Mouse (Mus musculus) CH12.LX (cell line): ENCODE data around the gene Crtc3. TPM values are rescaled to one million over a fixed set of nuclear protein-coding genes. Genes with fewer than 3 reads are reported as not detected.

ENCODE experiments used
- DNase-seq: peaks from one replicate; pipeline ENCODE4 v3.0.0-alpha.2; 2013; ENCODE audit errors: extremely low read depth
- H3K27ac ChIP-seq: 2 replicates; pipeline ENCODE4 v1.5.1; 2012; ENCODE audit warnings: low read depth, mild to moderate bottlenecking, control low read depth, moderate library complexity; ENCODE audit not compliant: insufficient read depth
- H3K27me3 ChIP-seq: replicated peaks from 2 replicates; pipeline ENCODE3; 2012; ENCODE audit warnings: inconsistent platforms
- H3K36me3 ChIP-seq, 2 experiments: replicated peaks in 1 of 2; 2 replicates each; pipeline versions ENCODE3 to v1.6.1; 2012; ENCODE audit warnings: inconsistent platforms in 1 of 2, low read length in 1 of 2, mild to moderate bottlenecking in 1 of 2, mixed read lengths in 1 of 2, moderate library complexity in 1 of 2; ENCODE audit not compliant: control insufficient read depth in 1 of 2, insufficient read depth in 1 of 2
- H3K4me1 ChIP-seq, 2 experiments: 2 replicates each; pipeline ENCODE4 v1.6.1; 2012; ENCODE audit warnings: inconsistent platforms in 1 of 2, moderate library complexity in 1 of 2; ENCODE audit not compliant: insufficient read depth in 2 of 2, control insufficient read depth in 1 of 2
- H3K4me2 ChIP-seq: 2 replicates; pipeline ENCODE4 v1.6.1; 2012; ENCODE audit warnings: low read depth, mild to moderate bottlenecking, control low read depth; ENCODE audit not compliant: poor library complexity, insufficient read depth, severe bottlenecking
- H3K4me3 ChIP-seq, 3 experiments: fragments of 150-350 bp in 1 of 3; sonication (generic) in 1 of 3; replicated peaks in 1 of 3; 2 replicates each; pipeline versions ENCODE3 to v1.5.1; 2011 to 2012; ENCODE audit warnings: low read depth in 2 of 3, low read length in 2 of 3, mild to moderate bottlenecking in 2 of 3, moderate library complexity in 2 of 3, control low read depth in 1 of 3, improper control_type of control experiment in 1 of 3, inconsistent platforms in 1 of 3, mixed read lengths in 1 of 3; ENCODE audit not compliant: poor library complexity in 1 of 3
- H3K79me2 ChIP-seq: replicated peaks from 2 replicates; pipeline ENCODE4 v1.6.1; 2012; ENCODE audit warnings: mild to moderate bottlenecking, moderate library complexity; ENCODE audit not compliant: control insufficient read depth, poor library complexity, insufficient read depth, severe bottlenecking; ENCODE audit errors: extremely low read depth
- H3K9ac ChIP-seq: 2 replicates; pipeline ENCODE4 v1.6.1; 2012; ENCODE audit warnings: low read depth, mild to moderate bottlenecking, control low read depth, moderate library complexity; ENCODE audit not compliant: insufficient read depth
- H3K9me3 ChIP-seq: replicated peaks from 2 replicates; pipeline ENCODE3; 2012; ENCODE audit warnings: low read length, inconsistent platforms, mixed read lengths
- BHLHE40 ChIP-seq: IDR thresholded peaks from 2 replicates; pipeline ENCODE4 v1.6.1; 2011; ENCODE audit warnings: mild to moderate bottlenecking, low read depth, low read length, improper control_type of control experiment
- CHD1 ChIP-seq: IDR thresholded peaks from 2 replicates; pipeline ENCODE4 v1.6.1; 2012; ENCODE audit warnings: low read depth, low read length, improper control_type of control experiment, inconsistent platforms
- CHD2 ChIP-seq: IDR thresholded peaks from 2 replicates; pipeline ENCODE4 v1.6.1; 2011; ENCODE audit warnings: low read length, improper control_type of control experiment
- CTCF ChIP-seq, 2 experiments: IDR thresholded peaks in 1 of 2; conservative IDR thresholded peaks in 1 of 2; 2 replicates each; pipeline ENCODE4 v1.5.1; 2011 to 2012; ENCODE audit warnings: low read depth in 2 of 2, low read length in 2 of 2, improper control_type of control experiment in 1 of 2, inconsistent platforms in 1 of 2, mild to moderate bottlenecking in 1 of 2, moderate library complexity in 1 of 2
- E2F4 ChIP-seq: IDR thresholded peaks from 2 replicates; pipeline ENCODE4 v1.6.1; 2011; ENCODE audit warnings: low read depth, low read length, improper control_type of control experiment; ENCODE audit not compliant: insufficient replicate concordance
- ELF1 ChIP-seq: IDR thresholded peaks from 2 replicates; pipeline ENCODE4 v1.6.1; 2014; ENCODE audit warnings: low read depth, mild to moderate bottlenecking, inconsistent platforms, low read length, improper control_type of control experiment
- EP300 ChIP-seq: IDR thresholded peaks from 2 replicates; pipeline ENCODE4 v1.6.1; 2011; ENCODE audit warnings: low read length, improper control_type of control experiment
- GABPA ChIP-seq: IDR thresholded peaks from 2 replicates; pipeline ENCODE4 v1.6.1; 2012; ENCODE audit warnings: low read depth, low read length, improper control_type of control experiment, inconsistent platforms; ENCODE audit not compliant: insufficient replicate concordance
- HCFC1 ChIP-seq: IDR thresholded peaks from 2 replicates; pipeline ENCODE4 v1.6.1; 2012; ENCODE audit warnings: low read depth, mild to moderate bottlenecking, inconsistent platforms, low read length, improper control_type of control experiment
- IRF4 ChIP-seq: IDR thresholded peaks from 2 replicates; pipeline ENCODE4 v1.6.1; 2014; ENCODE audit warnings: low read depth, mild to moderate bottlenecking, inconsistent platforms, low read length, improper control_type of control experiment
- JUN ChIP-seq: IDR thresholded peaks from 2 replicates; pipeline ENCODE4 v1.6.1; 2011; ENCODE audit warnings: low read depth, mild to moderate bottlenecking, low read length, improper control_type of control experiment, moderate library complexity; ENCODE audit not compliant: insufficient read depth
- MAX ChIP-seq: IDR thresholded peaks from 2 replicates; pipeline ENCODE4 v1.6.1; 2011; ENCODE audit warnings: low read length, improper control_type of control experiment
- MEF2A ChIP-seq: IDR thresholded peaks from 2 replicates; pipeline ENCODE4 v1.6.1; 2014; ENCODE audit warnings: low read depth, mild to moderate bottlenecking, inconsistent platforms, low read length, improper control_type of control experiment, borderline replicate concordance
- NELFE ChIP-seq: IDR thresholded peaks from 2 replicates; pipeline ENCODE4 v1.6.1; 2011; ENCODE audit warnings: low read depth, low read length, improper control_type of control experiment
- POLR2AphosphoS2 ChIP-seq: IDR thresholded peaks from 2 replicates; pipeline ENCODE4 v1.6.1; 2011; ENCODE audit warnings: low read depth, low read length, improper control_type of control experiment
- RAD21 ChIP-seq: IDR thresholded peaks from 2 replicates; pipeline ENCODE4 v1.6.1; 2011; ENCODE audit warnings: low read depth, mild to moderate bottlenecking, low read length, improper control_type of control experiment, moderate library complexity
- RCOR1 ChIP-seq: conservative IDR thresholded peaks from 2 replicates; pipeline ENCODE4 v1.6.1; 2012; ENCODE audit warnings: low read depth, mild to moderate bottlenecking, inconsistent platforms, low read length, improper control_type of control experiment
- SIN3A ChIP-seq: IDR thresholded peaks from 2 replicates; pipeline ENCODE4 v1.6.1; 2012; ENCODE audit warnings: low read length, improper control_type of control experiment, inconsistent platforms
- SMC3 ChIP-seq: IDR thresholded peaks from 2 replicates; pipeline ENCODE4 v1.6.1; 2011; ENCODE audit warnings: low read depth, low read length, improper control_type of control experiment
- ZC3H11A ChIP-seq: IDR thresholded peaks from 2 replicates; pipeline ENCODE4 v1.6.1; 2012; ENCODE audit warnings: low read depth, mild to moderate bottlenecking, inconsistent platforms, low read length, improper control_type of control experiment
- ZKSCAN1 ChIP-seq: IDR thresholded peaks from 2 replicates; pipeline ENCODE4 v1.6.1; 2012; ENCODE audit warnings: low read depth, inconsistent platforms, low read length, improper control_type of control experiment, borderline replicate concordance
- dilution Hi-C: fragments of 300-500 bp; cut with MboI; formaldehyde crosslinking; loops from 2 replicates; pipeline ENCODE4 v1.14.3; 2020; ENCODE audit warnings: low sequenced_read_pairs; ENCODE audit not compliant: extremely low pct_unique_long_range_greater_than_20kb, extremely low pct_ligation_motif_present
- in situ Hi-C: fragments of 300-500 bp; cut with MboI; formaldehyde crosslinking; loops from 3 replicates; pipeline ENCODE4 v1.14.3; 2019; ENCODE audit warnings: low sequenced_read_pairs, low pct_ligation_motif_present, low pct_unique_long_range_greater_than_20kb, mixed read lengths
- polyA plus RNA-seq: library from polyadenylated mRNA; unstranded; fragments of >175 nt; gene quantifications from 2 replicates; pipeline ENCODE4 v1.2.1, GENCODE M21; 2012; ENCODE audit warnings: low read depth; ENCODE audit not compliant: insufficient read length
- total RNA-seq, 2 experiments: library from RNA; depleted of rRNA; stranded (reverse); fragments of 300-350 nt in 1 of 2; fragments of >200 nt in 1 of 2; gene quantifications; 2 replicates each; pipeline ENCODE4 v1.2.3; 2012 to 2014

Gene Crtc3
- total and polyA plus RNA-seq, 3 experiments, result 1.2 to 9.1 (median 4.4) TPM

GRCm38 (mm10) chr7:80556166-80556565 is 132.5 kb downstream of the Crtc3 start:
- no peak overlapping the region for H3K4me3 ChIP-seq
- DNase-seq, result no peak
- H3K9me3 ChIP-seq, result peaks cover 2% of the 10 kb centered on the region
- no peaks in the 10 kb centered on the region for H3K36me3 ChIP-seq
- H3K4me2 ChIP-seq, result no peak overlapping the region
- no peaks in the 10 kb centered on the region for H3K27me3 ChIP-seq
- H3K79me2 ChIP-seq, result no peaks in the 10 kb centered on the region
- TF ChIP-seq EP300 (no peak), IRF4 (no peak), BHLHE40 (no peak), MEF2A (no peak), SIN3A (no peak), RCOR1 (no peak), POLR2AphosphoS2 (no peak), MAX (no peak), NELFE (no peak), JUN (no peak), E2F4 (no peak), HCFC1 (no peak), RAD21 (no peak)
- H3K27ac ChIP-seq, result no peak overlapping the region
- dilution Hi-C loops (loop anchor here (25.0 kb wide), 1 partner anchor 169 kb away; the partner anchor contains the start of gene Fes), in situ Hi-C loops (no loop called here)
- no peak overlapping the region for H3K9ac ChIP-seq
- peaks cover 10 to 13% of the 10 kb centered on the region in 2 experiments; a peak in 3 of 4 replicates for H3K4me1 ChIP-seq

DNA sequence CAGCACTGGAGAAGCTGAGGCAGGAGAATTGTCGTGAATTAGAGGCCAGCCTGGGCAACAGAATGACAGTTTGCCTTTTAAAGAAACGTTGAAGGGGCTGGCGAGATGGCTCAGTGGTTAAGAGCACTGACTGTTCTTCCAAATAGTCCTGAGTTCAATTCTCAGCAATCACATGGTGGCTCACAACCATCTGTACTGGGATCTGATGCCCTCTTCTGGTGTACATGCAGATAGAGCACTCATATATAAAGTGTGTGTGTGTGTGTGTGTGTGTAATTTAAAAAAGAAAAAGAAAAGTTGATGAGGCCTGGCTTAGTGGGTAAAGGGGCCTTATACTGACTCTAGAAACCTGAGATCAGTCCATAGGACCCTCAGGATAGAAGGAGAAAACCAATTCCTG is 133.5 kb downstream of the Crtc3 start:
- in situ Hi-C loops (no loop called here), dilution Hi-C loops (loop anchor here (25.0 kb wide), 1 partner anchor 168 kb away; the partner anchor contains the start of gene Fes)
- no peak overlapping the region for H3K27ac ChIP-seq
- DNase-seq, result no peak
- peaks cover 10 to 13% of the 10 kb centered on the region in 2 experiments; a peak in 3 of 4 replicates for H3K4me1 ChIP-seq
- H3K4me2 ChIP-seq, result peak overlapping the region; percentile 18; the same call in 1 of the 2 replicates
- H3K4me3 ChIP-seq, result no peak overlapping the region
- H3K9ac ChIP-seq, result no peak overlapping the region
- no peaks in the 10 kb centered on the region for H3K79me2 ChIP-seq
- H3K9me3 ChIP-seq, result no peaks in the 10 kb centered on the region
- H3K27me3 ChIP-seq, result no peaks in the 10 kb centered on the region
- no peak for TF ChIP-seq NELFE
- TF ChIP-seq CTCF (conservative IDR thresholded peaks at IDR 0.05 in 1 of 2, IDR thresholded peaks at IDR 0.05 in 1 of 2; ENCODE audit: low read depth in 2 of 2, low read length in 2 of 2), result peak in 1 of 2 experiments; percentile 47; a peak in 2 of 4 replicates
- TF ChIP-seq IRF4, result no peak
- TF ChIP-seq ZKSCAN1, result no peak
- no peak for TF ChIP-seq HCFC1
- TF ChIP-seq MEF2A, result no peak
- no peak for TF ChIP-seq GABPA
- no peak for TF ChIP-seq RCOR1
- TF ChIP-seq ELF1, result no peak
- TF ChIP-seq RAD21, result peak; percentile 30; the same call in 1 of the 2 replicates
- TF ChIP-seq SMC3, result peak; percentile 43; the same call in 1 of the 2 replicates
- no peak for TF ChIP-seq CHD1
- no peak for TF ChIP-seq ZC3H11A
- TF ChIP-seq CHD2, result no peak
- TF ChIP-seq E2F4, result no peak
- H3K36me3 ChIP-seq, result no peaks in the 10 kb centered on the region
